In the genomic region with DNA sequence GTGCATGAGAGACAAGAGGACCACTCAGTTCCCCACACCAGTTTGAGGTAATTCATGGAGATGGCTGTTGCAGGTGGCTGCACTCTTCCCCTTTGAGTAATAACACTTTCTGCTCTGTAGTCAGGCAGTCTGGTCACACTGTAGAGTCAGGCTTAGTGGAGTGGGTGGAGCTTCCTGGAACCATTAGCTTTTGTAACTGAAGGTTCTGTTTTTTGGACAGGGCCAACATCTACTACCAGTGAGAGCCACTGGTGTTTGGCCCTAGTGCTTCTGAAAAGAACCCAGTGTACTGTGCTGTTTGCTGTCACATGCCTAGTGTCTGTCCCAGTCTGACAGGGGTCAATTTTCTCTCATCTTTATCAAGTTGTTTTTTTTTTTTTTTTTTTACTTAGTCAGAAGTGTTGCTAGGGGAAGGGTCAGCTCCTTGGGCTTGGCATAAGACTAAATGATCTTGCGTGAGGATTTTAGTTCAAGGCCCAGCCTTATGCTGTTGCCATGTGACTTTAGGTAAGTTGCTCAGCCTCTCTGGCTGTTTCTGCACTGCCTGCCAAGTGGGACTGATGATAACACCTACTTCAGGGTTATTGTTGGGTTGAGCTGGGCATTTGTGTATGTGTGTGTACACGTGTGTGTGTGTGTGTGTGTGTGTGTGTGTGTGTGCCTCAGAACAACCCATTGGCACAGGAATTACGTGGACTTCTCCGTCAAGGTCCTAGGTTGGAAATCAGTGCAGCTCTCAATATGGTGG, we compare ENCODE assay signal across 24 mouse cellular contexts. TPM values are rescaled to one million over a fixed set of nuclear protein-coding genes. Genes with fewer than 3 reads are reported as not detected.
DNase-seq lines count a peak whose midpoint lies in the region; ATAC-seq and TF ChIP-seq lines count a peak whose summit lies in the region.
"Had no signal": no experiment of that assay in that cellular context is flagged by ENCODE, and none has a peak within 500 bp of the region (broad histone marks: within the 10 kb centered on the region; RNA-seq: fewer than 3 reads in every experiment).

No protein-coding gene starts in this region.

- peak; percentile 34 for ATAC-seq in common myeloid progenitor, adult 5-6 weeks (replicated peaks; ENCODE audit: low read depth, poor library complexity, severe bottlenecking)
- no peak for ATAC-seq in forebrain, postnatal 0 days
- ATAC-seq: CD4-positive, CD25-positive, alpha-beta regulatory T cell, adult 4 months; intestine, embryonic 16.5 days; midbrain, embryonic 13.5 days had no signal

- no peaks in the 10 kb centered on the region for H3K27me3 ChIP-seq in splenic B cell, adult 2 months (ENCODE audit: control insufficient read depth, insufficient read depth, low read length, poor library complexity, severe bottlenecking)
- H3K27me3 ChIP-seq in forebrain, postnatal 0 days (ENCODE audit: insufficient read depth, low read length) = no peaks in the 10 kb centered on the region
- H3K27me3 ChIP-seq: embryonic facial prominence, embryonic 15.5 days; hindbrain, embryonic 15.5 days; limb, embryonic 13.5 days; midbrain, embryonic 13.5 days; stomach, embryonic 15.5 days had no signal

- TF ChIP-seq CTCF in forebrain, postnatal 0 days (IDR thresholded peaks at IDR 0.05; ENCODE audit: low read depth) = no peak

- H3K9ac ChIP-seq in forebrain, postnatal 0 days = no peak overlapping the region
- H3K9ac ChIP-seq: embryonic facial prominence, embryonic 15.5 days; hindbrain, embryonic 15.5 days; limb, embryonic 13.5 days; midbrain, embryonic 13.5 days; stomach, embryonic 15.5 days had no signal

- peaks cover 2% of the 10 kb centered on the region for H3K36me3 ChIP-seq in splenic B cell, adult 2 months (ENCODE audit: control insufficient read depth, insufficient read depth, low read length, poor library complexity, severe bottlenecking)
- peaks cover 39% of the 10 kb centered on the region for H3K36me3 ChIP-seq in forebrain, postnatal 0 days (ENCODE audit: insufficient read depth)

- no peaks in the 10 kb centered on the region for H3K9me3 ChIP-seq in forebrain, postnatal 0 days (ENCODE audit: low read length)
- H3K9me3 ChIP-seq: embryonic facial prominence, embryonic 15.5 days; forebrain, embryonic 10.5 days; hindbrain, embryonic 15.5 days; limb, embryonic 13.5 days; midbrain, embryonic 13.5 days; stomach, embryonic 15.5 days had no signal

- no peak overlapping the region for H3K4me2 ChIP-seq in forebrain, postnatal 0 days (ENCODE audit: low read depth)
- H3K4me2 ChIP-seq: embryonic facial prominence, embryonic 15.5 days; hindbrain, embryonic 15.5 days; limb, embryonic 13.5 days; midbrain, embryonic 13.5 days; stomach, embryonic 15.5 days had no signal

- H3K27ac ChIP-seq in forebrain, postnatal 0 days (ENCODE audit: low read depth, low read length) = no peak overlapping the region
- H3K27ac ChIP-seq: embryonic facial prominence, embryonic 15.5 days; forebrain, embryonic 10.5 days; heart, adult 2 months; hindbrain, embryonic 15.5 days; limb, embryonic 13.5 days; midbrain, embryonic 13.5 days; stomach, embryonic 15.5 days had no signal

- DNase-seq in kidney, postnatal 36 days = peak; percentile 39 to 50
- no peak for DNase-seq in kidney, adult 8-10 months
- DNase-seq in spleen, postnatal 36 days (ENCODE audit: low spot score in 2 of 2) = peak; percentile 61 to 68
- no peak for DNase-seq in spleen, adult 18-20 months
- peak; percentile 57 for DNase-seq in splenic B cell, adult 2 months (ENCODE audit: low read depth, low spot score)
- DNase-seq in cerebellum, postnatal 14 days = no peak
- DNase-seq in forebrain, postnatal 0 days = no peak
- DNase-seq: cerebellum, adult 9-10 months; heart, adult 2 months; layer of hippocampus, adult 9-11 months; retina, postnatal 1 day; right cerebral cortex, postnatal 4 days; thymus, adult 2 months had no signal

- WGBS in forebrain, postnatal 0 days = 87% methylated on average over 4 of the region's 4 CpGs

- H3K4me1 ChIP-seq in forebrain, postnatal 0 days (ENCODE audit: insufficient read depth) = no peaks in the 10 kb centered on the region

- no peak overlapping the region for H3K4me3 ChIP-seq in forebrain, postnatal 0 days (ENCODE audit: low read depth, low read length)
- H3K4me3 ChIP-seq: embryonic facial prominence, embryonic 15.5 days; forebrain, embryonic 10.5 days; heart, adult 2 months; hindbrain, embryonic 15.5 days; limb, embryonic 13.5 days; midbrain, embryonic 13.5 days; stomach, embryonic 15.5 days had no signal

RNA-seq across cellular contexts. Expression of a gene that starts 9.6 kb away (rescaled TPM):
- 8.1 and 10.8 TPM in 2 replicates for total RNA-seq in common myeloid progenitor, adult 5-6 weeks (2017)
- 90.9 and 116 TPM in 2 replicates for total RNA-seq in forebrain, postnatal 0 days (2014; rRNA removed)
- 83.8 and 97.9 TPM in 2 replicates for polyA plus RNA-seq in forebrain, postnatal 0 days (2015; fragmentation: Nextera tagmentation; extraction: Ambion mirVana)

RNA-seq across cellular contexts. Expression of a gene that starts 43.8 kb away (rescaled TPM):
- total RNA-seq in common myeloid progenitor, adult 5-6 weeks (2017) = 32.7 and 32.8 TPM in 2 replicates
- 78.3 and 83.3 TPM in 2 replicates for total RNA-seq in forebrain, postnatal 0 days (2014; rRNA removed)
- polyA plus RNA-seq in forebrain, postnatal 0 days (2015; fragmentation: Nextera tagmentation; extraction: Ambion mirVana) = 45.7 and 48.4 TPM in 2 replicates

RNA-seq across cellular contexts. Expression of a gene that starts 46.4 kb away (rescaled TPM):
- total RNA-seq in common myeloid progenitor, adult 5-6 weeks (2017) = not detected in 2 replicates
- 32.2 and 48.9 TPM in 2 replicates for total RNA-seq in forebrain, postnatal 0 days (2014; rRNA removed)
- polyA plus RNA-seq in forebrain, postnatal 0 days (2015; fragmentation: Nextera tagmentation; extraction: Ambion mirVana) = 5.1 and 7.8 TPM in 2 replicates
- total RNA-seq: heart, adult 2 months had no signal
- polyA plus RNA-seq: heart, adult 2 months; heart, postnatal 0 days; lung, embryonic 16.5 days had no signal

RNA-seq across cellular contexts. Expression of a gene that starts 51.3 kb away (rescaled TPM):
- 19.8 and 72.8 TPM in 2 replicates for total RNA-seq in common myeloid progenitor, adult 5-6 weeks (2017)
- 22.5 and 27.1 TPM in 2 replicates for total RNA-seq in forebrain, postnatal 0 days (2014; rRNA removed)
- 6.5 and 11.0 TPM in 2 replicates for polyA plus RNA-seq in forebrain, postnatal 0 days (2015; fragmentation: Nextera tagmentation; extraction: Ambion mirVana)

Comparison
In these comparisons a context has a peak if more than half of its experiments do, and no peak if none do; other contexts are left out.
1. DNase-seq: peak in kidney, postnatal 36 days (2 of 2), spleen, postnatal 36 days (2 of 2) and splenic B cell, adult 2 months (single experiment); none in kidney, adult 8-10 months (0 of 2), spleen, adult 18-20 months (0 of 2), cerebellum, postnatal 14 days (0 of 2) and forebrain, postnatal 0 days (single experiment).
2. RNA of a gene that starts 46.4 kb away (total RNA-seq): 32.2 to 48.9 TPM in forebrain, postnatal 0 days; not detected in common myeloid progenitor, adult 5-6 weeks; every median in the first group is over 10 times any median in the second.